Mouse (Mus musculus): ENCODE results near the gene Arntl2.

DNA sequence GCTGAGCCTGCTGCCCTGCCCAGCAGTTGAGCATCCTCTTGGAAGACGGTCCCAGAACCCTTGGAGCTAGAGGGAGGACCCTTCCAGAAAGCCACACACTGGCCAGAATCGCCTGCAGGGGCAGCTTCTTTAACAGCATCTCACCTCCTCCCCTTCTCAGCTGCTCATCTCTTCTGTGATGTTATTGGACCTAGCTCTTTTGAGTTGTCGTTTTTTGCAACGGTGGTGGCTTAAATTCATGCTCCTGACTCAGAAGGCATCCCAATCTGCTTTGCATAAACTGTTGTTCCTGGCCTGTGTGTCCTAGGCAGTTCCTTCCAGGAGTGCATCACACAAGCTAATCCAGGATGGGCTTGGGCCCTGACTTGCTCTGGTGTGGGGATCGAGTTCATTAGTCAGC is 1.6 kb downstream of the Arntl2 start:
- TF ChIP-seq POLR2A (IDR thresholded peaks at IDR 0.05; ENCODE audit: low read depth, low read length) = no peak
- TF ChIP-seq CTCF (IDR thresholded peaks at IDR 0.05; ENCODE audit: borderline replicate concordance, insufficient read depth, low read length) = no peak
